Mouse (Mus musculus): ENCODE results near the gene Mtrf1l. TPM values are rescaled to one million over a fixed set of nuclear protein-coding genes. Genes with fewer than 3 reads are reported as not detected.

The Mtrf1l gene
- polyA plus RNA-seq, 1 experiment from 2014 or later = 9.3 TPM

DNA sequence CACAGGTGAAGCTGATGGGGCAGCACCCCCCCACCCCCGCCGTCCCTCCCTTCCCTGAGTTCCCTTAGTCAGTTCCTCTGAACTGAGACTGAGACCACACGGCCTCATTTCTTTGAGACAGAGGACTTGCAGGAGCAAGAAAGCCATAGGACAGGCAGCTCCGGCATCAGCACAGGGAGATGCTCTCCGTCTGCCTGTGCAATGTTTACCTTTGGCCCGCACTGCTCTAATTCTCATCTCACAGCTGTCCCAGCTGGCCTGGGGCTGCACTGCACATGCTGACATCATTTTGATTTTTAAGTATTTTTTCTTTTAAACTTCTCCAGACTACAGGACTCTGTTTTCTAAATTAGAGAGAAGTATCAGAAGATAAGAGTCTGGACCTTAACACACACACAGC is 20.8 kb downstream of the Mtrf1l start:
- H3K4me1 ChIP-seq (replicated peaks; ENCODE audit: control insufficient read depth, insufficient read depth, low read length) = peaks cover 5% of the 10 kb centered on the region; the same call in 1 of the 2 replicates
- peak overlapping the region; percentile 81 for H3K4me3 ChIP-seq (ENCODE audit: low read depth, low read length)
- no peaks in the 10 kb centered on the region for H3K27me3 ChIP-seq (replicated peaks; ENCODE audit: control insufficient read depth, insufficient read depth, low read length)
- no peaks in the 10 kb centered on the region for H3K9me3 ChIP-seq (ENCODE audit: control insufficient read depth)
- H3K4me2 ChIP-seq (replicated peaks; ENCODE audit: low read depth) = peak overlapping the region; percentile 95
- no peak for ATAC-seq
- H3K36me3 ChIP-seq (ENCODE audit: control insufficient read depth, insufficient read depth) = peaks cover 17% of the 10 kb centered on the region
- H3K27ac ChIP-seq (ENCODE audit: low read depth, low read length) = no peak overlapping the region
- H3K9ac ChIP-seq (ENCODE audit: low read depth, low read length) = no peak overlapping the region
- no peak for TF ChIP-seq CTCF (IDR thresholded peaks at IDR 0.05; ENCODE audit: low read depth)
- 7% methylated on average over 6 of the region's 6 CpGs for WGBS

DNA sequence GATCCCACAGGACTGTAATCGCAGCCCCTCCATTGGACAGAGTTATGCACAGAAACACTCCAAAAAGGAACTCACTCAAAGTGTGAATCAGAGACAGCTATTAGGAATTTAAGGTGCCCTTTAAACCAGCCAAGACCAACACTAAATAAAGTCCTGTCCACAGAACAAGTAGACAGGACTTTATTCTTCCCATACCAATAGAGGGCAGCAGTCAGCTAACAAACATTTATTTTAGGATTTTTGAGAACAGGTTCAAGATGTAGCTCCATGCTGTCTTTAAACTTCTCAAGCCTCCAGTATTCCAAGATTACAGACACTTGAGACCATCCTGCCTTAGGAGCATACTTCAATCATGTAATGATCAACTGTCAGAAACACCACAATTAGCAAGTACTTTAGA is 23.2 kb downstream of the Mtrf1l start:
- Histone ChIP-seq H3K4me2 (replicated peaks; ENCODE audit: low read depth) (no peak overlapping the region), H3K27ac (ENCODE audit: low read depth, low read length) (no peak overlapping the region), H3K4me3 (ENCODE audit: low read depth, low read length) (no peak overlapping the region), H3K9me3 (ENCODE audit: control insufficient read depth) (no peaks in the 10 kb centered on the region), H3K4me1 (replicated peaks; ENCODE audit: control insufficient read depth, insufficient read depth, low read length) (peaks cover 5% of the 10 kb centered on the region; the same call in 1 of the 2 replicates), H3K36me3 (ENCODE audit: control insufficient read depth, insufficient read depth) (peaks cover 18% of the 10 kb centered on the region), H3K27me3 (replicated peaks; ENCODE audit: control insufficient read depth, insufficient read depth, low read length) (no peaks in the 10 kb centered on the region), H3K9ac (ENCODE audit: low read depth, low read length) (no peak overlapping the region)
- WGBS = 97% methylated on average over 1 of the region's 1 CpGs
- TF ChIP-seq CTCF (IDR thresholded peaks at IDR 0.05; ENCODE audit: low read depth) = peak; percentile 71
- ATAC-seq = no peak

DNA sequence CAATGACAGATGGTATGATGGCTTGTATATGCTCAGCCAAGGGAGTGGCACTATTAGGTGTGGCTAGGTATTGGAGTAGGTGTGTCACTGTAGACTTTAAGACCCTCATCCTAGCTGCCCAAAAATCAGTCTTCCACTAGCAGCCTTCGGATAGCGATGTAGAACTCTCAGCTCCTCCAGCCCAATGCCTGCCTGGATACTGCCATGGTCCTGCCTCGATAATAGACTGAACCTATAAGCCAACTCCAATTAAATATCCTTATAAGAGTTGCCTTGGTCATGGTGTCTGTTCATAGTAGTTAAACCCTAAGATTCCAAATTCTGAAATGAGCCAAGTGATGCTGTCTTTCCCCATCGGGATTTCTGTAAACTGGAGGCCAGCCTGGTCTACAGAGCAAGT is 25.6 kb downstream of the Mtrf1l start:
- no peak for ATAC-seq
- Histone ChIP-seq H3K4me3 (ENCODE audit: low read depth, low read length) (no peak overlapping the region), H3K27ac (ENCODE audit: low read depth, low read length) (no peak overlapping the region), H3K9ac (ENCODE audit: low read depth, low read length) (no peak overlapping the region), H3K27me3 (replicated peaks; ENCODE audit: control insufficient read depth, insufficient read depth, low read length) (no peaks in the 10 kb centered on the region), H3K9me3 (ENCODE audit: control insufficient read depth) (no peaks in the 10 kb centered on the region), H3K4me2 (replicated peaks; ENCODE audit: low read depth) (no peak overlapping the region), H3K36me3 (ENCODE audit: control insufficient read depth, insufficient read depth) (peaks cover 18% of the 10 kb centered on the region), H3K4me1 (replicated peaks; ENCODE audit: control insufficient read depth, insufficient read depth, low read length) (peaks cover 5% of the 10 kb centered on the region; the same call in 1 of the 2 replicates)
- 87% methylated on average over 4 of the region's 4 CpGs for WGBS
- no peak for TF ChIP-seq CTCF (IDR thresholded peaks at IDR 0.05; ENCODE audit: low read depth)

DNA sequence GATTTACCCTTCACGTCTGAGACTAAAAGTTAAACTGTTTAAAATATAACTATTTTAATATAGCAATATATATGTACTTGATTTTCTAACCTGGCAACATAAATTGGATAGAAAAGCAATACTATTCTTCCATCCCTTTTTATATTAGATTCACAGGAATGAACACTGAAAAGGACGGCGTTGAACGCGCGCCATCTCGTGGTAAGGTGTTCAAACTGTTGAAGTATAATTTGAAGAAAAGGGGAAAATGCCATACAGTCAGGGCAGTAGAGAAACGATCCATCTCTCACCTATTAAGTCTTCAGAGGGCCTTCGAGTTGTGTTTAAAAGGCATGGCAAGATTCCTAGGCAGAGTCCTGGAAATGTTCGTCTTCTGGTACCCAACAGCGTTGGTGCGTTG is 33.1 kb downstream of the Mtrf1l start:
- peak; percentile 81 for TF ChIP-seq CTCF (IDR thresholded peaks at IDR 0.05; ENCODE audit: low read depth)
- no peak for ATAC-seq
- Histone ChIP-seq H3K4me3 (ENCODE audit: low read depth, low read length) (no peak overlapping the region), H3K9me3 (ENCODE audit: control insufficient read depth) (no peaks in the 10 kb centered on the region), H3K9ac (ENCODE audit: low read depth, low read length) (no peak overlapping the region), H3K27ac (ENCODE audit: low read depth, low read length) (no peak overlapping the region), H3K4me2 (replicated peaks; ENCODE audit: low read depth) (no peak overlapping the region), H3K4me1 (replicated peaks; ENCODE audit: control insufficient read depth, insufficient read depth, low read length) (no peaks in the 10 kb centered on the region), H3K27me3 (replicated peaks; ENCODE audit: control insufficient read depth, insufficient read depth, low read length) (no peaks in the 10 kb centered on the region), H3K36me3 (ENCODE audit: control insufficient read depth, insufficient read depth) (no peaks in the 10 kb centered on the region)
- 12% methylated on average over 12 of the region's 12 CpGs for WGBS

DNA sequence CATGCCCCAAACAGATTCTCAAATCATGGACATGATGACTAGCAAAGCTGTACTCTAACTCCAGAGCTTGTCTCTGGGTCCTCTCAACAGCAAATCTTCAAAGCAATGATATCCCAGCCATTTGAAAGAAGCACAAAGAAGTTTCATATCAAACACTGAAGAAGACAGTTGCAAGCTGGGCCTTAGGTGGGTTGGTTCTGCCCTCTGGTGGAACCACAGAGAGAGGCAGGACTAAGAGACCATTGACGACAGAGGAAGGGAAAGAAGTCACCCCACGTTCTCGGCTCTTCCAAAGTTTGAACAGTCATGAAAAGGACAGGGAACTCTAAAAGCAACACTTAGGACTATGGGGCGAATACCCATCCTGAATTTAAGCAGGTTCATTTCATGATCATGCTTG is 36.8 kb downstream of the Mtrf1l start:
- WGBS = 18% methylated on average over 4 of the region's 4 CpGs
- Histone ChIP-seq H3K4me1 (replicated peaks; ENCODE audit: control insufficient read depth, insufficient read depth, low read length) (no peaks in the 10 kb centered on the region), H3K4me2 (replicated peaks; ENCODE audit: low read depth) (no peak overlapping the region), H3K9me3 (ENCODE audit: control insufficient read depth) (no peaks in the 10 kb centered on the region), H3K9ac (ENCODE audit: low read depth, low read length) (no peak overlapping the region), H3K27ac (ENCODE audit: low read depth, low read length) (no peak overlapping the region), H3K36me3 (ENCODE audit: control insufficient read depth, insufficient read depth) (no peaks in the 10 kb centered on the region), H3K4me3 (ENCODE audit: low read depth, low read length) (no peak overlapping the region), H3K27me3 (replicated peaks; ENCODE audit: control insufficient read depth, insufficient read depth, low read length) (no peaks in the 10 kb centered on the region)
- ATAC-seq = no peak
- peak; percentile 81 for TF ChIP-seq CTCF (IDR thresholded peaks at IDR 0.05; ENCODE audit: low read depth)

Other genes starting within 250 kb of the Mtrf1l start
- gene Myct1, start 230.1 kb downstream of the Mtrf1l start, polyA plus RNA-seq (2015; fragmentation: Nextera tagmentation; extraction: Ambion mirVana) = 3.7 and 4.1 TPM in 2 replicates
- 33.8 and 35.6 TPM in 2 replicates for gene Vip, start 184.7 kb downstream of the Mtrf1l start, polyA plus RNA-seq (2015; fragmentation: Nextera tagmentation; extraction: Ambion mirVana)
- 12.2 and 14.6 TPM in 2 replicates for gene Fbxo5, start 18.3 kb downstream of the Mtrf1l start, polyA plus RNA-seq (2015; fragmentation: Nextera tagmentation; extraction: Ambion mirVana)
- 1.2 and 1.3 TPM in 2 replicates for gene Rgs17, start 98.5 kb upstream of the Mtrf1l start, polyA plus RNA-seq (2015; fragmentation: Nextera tagmentation; extraction: Ambion mirVana)

Measured in intestine, postnatal 0 days (tissue).